Mouse (Mus musculus) myocyte (in vitro differentiated cells): Measurements from ENCODE around the gene Agpat4.

Experiments used
- CEBPB ChIP-seq: IDR thresholded peaks from 2 replicates; pipeline ENCODE4 v1.6.1; 2011; ENCODE audit warnings: mild to moderate bottlenecking, moderate library complexity; ENCODE audit not compliant: poor library complexity, insufficient read depth, severe bottlenecking
- E2F4 ChIP-seq: IDR thresholded peaks from one replicate; pipeline ENCODE4 v1.6.1; 2011; ENCODE audit warnings: mild to moderate bottlenecking, control low read depth, moderate library complexity; ENCODE audit not compliant: insufficient read depth
- MAX ChIP-seq: IDR thresholded peaks from one replicate; pipeline ENCODE4 v1.6.1; 2011; ENCODE audit warnings: low read depth, mild to moderate bottlenecking, control low read depth
- MYOD1 ChIP-seq, 3 experiments: IDR thresholded peaks; one replicate each; pipeline ENCODE4 v1.6.1; 2011; ENCODE audit warnings: control low read depth in 2 of 3, low read depth in 2 of 3, mild to moderate bottlenecking in 2 of 3, moderate library complexity in 1 of 3; ENCODE audit not compliant: insufficient read length in 2 of 3, control insufficient read depth in 1 of 3
- MYOG ChIP-seq, 3 experiments: IDR thresholded peaks; one replicate each; pipeline ENCODE4 v1.6.1; 2011; ENCODE audit warnings: control low read depth in 2 of 3, low read depth in 2 of 3, mild to moderate bottlenecking in 2 of 3; ENCODE audit not compliant: insufficient read length in 2 of 3, control insufficient read depth in 1 of 3, insufficient read depth in 1 of 3
- POLR2A ChIP-seq: IDR thresholded peaks from one replicate; pipeline ENCODE4 v1.6.1; 2011; ENCODE audit warnings: low read depth, mild to moderate bottlenecking, control low read depth, moderate library complexity; ENCODE audit not compliant: insufficient read length
- POLR2AphosphoS2 ChIP-seq: IDR thresholded peaks from one replicate; pipeline ENCODE4 v1.6.1; 2011; ENCODE audit warnings: low read depth, control low read depth; ENCODE audit not compliant: insufficient read length
- REST ChIP-seq: IDR thresholded peaks from one replicate; pipeline ENCODE4 v1.6.1; 2011; ENCODE audit warnings: mild to moderate bottlenecking, control low read depth, moderate library complexity; ENCODE audit not compliant: insufficient read depth, insufficient read length
- SRF ChIP-seq: IDR thresholded peaks from one replicate; pipeline ENCODE4 v1.6.1; 2011; ENCODE audit warnings: low read depth; ENCODE audit not compliant: control insufficient read depth, insufficient read length
- TCF12 ChIP-seq: IDR thresholded peaks from one replicate; pipeline ENCODE4 v1.6.1; 2011; ENCODE audit warnings: mild to moderate bottlenecking, control low read depth; ENCODE audit not compliant: poor library complexity, insufficient read depth, severe bottlenecking

DNA sequence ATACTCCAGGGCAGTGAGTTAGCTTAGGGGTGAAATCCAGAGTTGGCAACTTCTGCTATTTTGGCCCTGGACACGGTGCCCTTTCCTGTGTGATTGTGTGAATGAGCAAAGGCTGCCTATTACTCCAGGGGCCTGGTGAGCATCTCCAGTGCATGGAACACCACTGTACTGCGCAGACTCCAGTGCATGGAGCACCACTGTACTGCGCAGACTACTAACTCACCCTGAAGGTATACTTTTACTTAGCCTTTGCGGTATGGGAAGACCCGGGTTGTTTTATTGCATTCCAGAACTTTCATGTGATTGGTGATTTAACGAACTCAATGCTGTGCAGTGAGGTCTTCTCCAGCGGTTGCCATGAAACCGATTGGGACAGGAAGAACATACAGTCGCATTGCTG, 47.2 kb downstream of the Agpat4 start:
- TF ChIP-seq MAX (no peak), MYOD1 (IDR thresholded peaks at IDR 0.05; ENCODE audit: control insufficient read depth in 1 of 3, insufficient read length in 2 of 3, low read depth in 2 of 3) (no peak), POLR2A (no peak), SRF (no peak), TCF12 (no peak), CEBPB (no peak), MYOG (IDR thresholded peaks at IDR 0.05; ENCODE audit: control insufficient read depth in 1 of 3, insufficient read depth in 1 of 3, insufficient read length in 2 of 3, low read depth in 2 of 3) (no peak), E2F4 (no peak), POLR2AphosphoS2 (no peak), REST (no peak)
